Mouse (Mus musculus): ENCODE data around the gene Lax1. TPM values are rescaled to one million over a fixed set of nuclear protein-coding genes. Genes with fewer than 3 reads are reported as not detected.

Lax1 gene
- polyA plus RNA-seq, 1 experiment from 2014 or later = 0.38 TPM

DNA sequence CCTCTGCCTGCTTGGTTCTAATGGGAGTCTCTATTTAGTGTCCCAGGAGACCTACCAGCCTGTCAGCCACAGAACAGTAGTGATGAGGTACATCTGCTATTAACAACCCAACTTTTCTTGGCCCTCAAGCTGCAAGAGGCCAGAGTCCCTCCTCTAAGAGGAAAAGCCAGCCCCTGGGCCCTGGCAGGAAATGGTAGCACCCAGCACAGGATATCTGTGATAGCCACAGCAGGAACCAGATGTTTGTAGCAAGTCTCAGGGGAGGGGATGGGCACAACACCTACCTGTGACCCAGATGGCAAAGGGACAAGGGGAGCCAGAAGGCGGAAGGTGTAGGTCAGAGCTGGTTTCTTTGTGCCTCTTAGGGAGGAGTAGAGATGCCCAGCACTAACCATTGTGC lies 5.0 kb upstream of the Lax1 start:
- Histone ChIP-seq H3K27me3 (replicated peaks; ENCODE audit: control insufficient read depth, insufficient read depth, low read length) (no peaks in the 10 kb centered on the region), H3K9me3 (ENCODE audit: control insufficient read depth) (no peaks in the 10 kb centered on the region), H3K4me2 (replicated peaks; ENCODE audit: low read depth) (no peak overlapping the region), H3K4me1 (replicated peaks; ENCODE audit: control insufficient read depth, insufficient read depth, low read length) (peaks cover 13% of the 10 kb centered on the region), H3K4me3 (ENCODE audit: low read depth, low read length) (no peak overlapping the region), H3K36me3 (ENCODE audit: control insufficient read depth, insufficient read depth) (no peaks in the 10 kb centered on the region), H3K27ac (ENCODE audit: low read depth, low read length) (0 out of 2 replicates have a peak overlapping the region, but pooled peaks have one; percentile 35), H3K9ac (ENCODE audit: low read depth, low read length) (no peak overlapping the region)
- ATAC-seq = no peak
- TF ChIP-seq CTCF (IDR thresholded peaks at IDR 0.05; ENCODE audit: low read depth) = no peak
- WGBS = 93% methylated on average over 1 of the region's 1 CpGs

GRCm38 (mm10) chr1:133694301-133694700 lies 4.4 kb upstream of the Lax1 start:
- TF ChIP-seq CTCF (IDR thresholded peaks at IDR 0.05; ENCODE audit: low read depth) = no peak
- Histone ChIP-seq H3K27ac (ENCODE audit: low read depth, low read length) (peak overlapping the region; percentile 35; the same call in 1 of the 2 replicates), H3K27me3 (replicated peaks; ENCODE audit: control insufficient read depth, insufficient read depth, low read length) (no peaks in the 10 kb centered on the region), H3K36me3 (ENCODE audit: control insufficient read depth, insufficient read depth) (no peaks in the 10 kb centered on the region), H3K9ac (ENCODE audit: low read depth, low read length) (no peak overlapping the region), H3K4me3 (ENCODE audit: low read depth, low read length) (no peak overlapping the region), H3K4me1 (replicated peaks; ENCODE audit: control insufficient read depth, insufficient read depth, low read length) (peaks cover 13% of the 10 kb centered on the region), H3K4me2 (replicated peaks; ENCODE audit: low read depth) (no peak overlapping the region), H3K9me3 (ENCODE audit: control insufficient read depth) (no peaks in the 10 kb centered on the region)
- peak; percentile 85 for ATAC-seq
- 4% methylated on average over 1 of the region's 1 CpGs for WGBS

- Histone ChIP-seq H3K9me3 (ENCODE audit: control insufficient read depth) (no peaks in the 10 kb centered on the region), H3K27ac (ENCODE audit: low read depth, low read length) (no peak overlapping the region), H3K27me3 (replicated peaks; ENCODE audit: control insufficient read depth, insufficient read depth, low read length) (no peaks in the 10 kb centered on the region), H3K36me3 (ENCODE audit: control insufficient read depth, insufficient read depth) (no peaks in the 10 kb centered on the region), H3K4me1 (replicated peaks; ENCODE audit: control insufficient read depth, insufficient read depth, low read length) (peaks cover 13% of the 10 kb centered on the region), H3K4me3 (ENCODE audit: low read depth, low read length) (no peak overlapping the region), H3K9ac (ENCODE audit: low read depth, low read length) (no peak overlapping the region), H3K4me2 (replicated peaks; ENCODE audit: low read depth) (no peak overlapping the region)
- ATAC-seq = no peak
- WGBS = 70% methylated on average over 11 of the region's 11 CpGs
- no peak for TF ChIP-seq CTCF (IDR thresholded peaks at IDR 0.05; ENCODE audit: low read depth)
Measured at GRCm38 (mm10) chr1:133693536-133694114, 3.7 kb upstream of the Lax1 start.

DNA sequence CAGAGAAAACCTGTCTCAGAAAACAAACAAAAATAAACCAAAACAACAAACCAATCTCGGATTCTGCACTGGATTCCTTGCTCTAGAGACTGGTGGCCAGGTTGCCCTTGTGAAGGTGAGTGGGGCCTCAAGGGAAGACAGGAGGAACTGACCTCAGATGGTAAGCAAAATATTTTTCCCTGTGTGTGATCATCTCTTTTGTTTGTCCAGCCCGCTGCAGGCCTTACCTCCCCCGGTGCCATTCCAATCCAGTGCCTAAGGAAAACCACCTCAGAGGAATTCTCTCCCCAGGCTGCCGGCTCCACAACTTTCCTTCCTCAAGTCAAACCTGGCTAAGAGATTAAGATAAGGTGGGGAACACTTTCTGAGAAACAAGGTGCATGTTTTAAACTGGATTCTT lies 2.3 kb upstream of the Lax1 start:
- 38% methylated on average over 4 of the region's 4 CpGs for WGBS
- no peak for ATAC-seq
- Histone ChIP-seq H3K27me3 (replicated peaks; ENCODE audit: control insufficient read depth, insufficient read depth, low read length) (no peaks in the 10 kb centered on the region), H3K27ac (ENCODE audit: low read depth, low read length) (no peak overlapping the region), H3K9ac (ENCODE audit: low read depth, low read length) (no peak overlapping the region), H3K36me3 (ENCODE audit: control insufficient read depth, insufficient read depth) (no peaks in the 10 kb centered on the region), H3K4me2 (replicated peaks; ENCODE audit: low read depth) (no peak overlapping the region), H3K4me3 (ENCODE audit: low read depth, low read length) (no peak overlapping the region), H3K9me3 (ENCODE audit: control insufficient read depth) (no peaks in the 10 kb centered on the region), H3K4me1 (replicated peaks; ENCODE audit: control insufficient read depth, insufficient read depth, low read length) (peaks cover 13% of the 10 kb centered on the region)
- TF ChIP-seq CTCF (IDR thresholded peaks at IDR 0.05; ENCODE audit: low read depth) = no peak

GRCm38 (mm10) chr1:133691046-133691445 lies 1.1 kb upstream of the Lax1 start:
- Histone ChIP-seq H3K4me1 (replicated peaks; ENCODE audit: control insufficient read depth, insufficient read depth, low read length) (peaks cover 13% of the 10 kb centered on the region), H3K9me3 (ENCODE audit: control insufficient read depth) (no peaks in the 10 kb centered on the region), H3K27ac (ENCODE audit: low read depth, low read length) (no peak overlapping the region), H3K4me2 (replicated peaks; ENCODE audit: low read depth) (no peak overlapping the region), H3K36me3 (ENCODE audit: control insufficient read depth, insufficient read depth) (no peaks in the 10 kb centered on the region), H3K4me3 (ENCODE audit: low read depth, low read length) (no peak overlapping the region), H3K9ac (ENCODE audit: low read depth, low read length) (no peak overlapping the region), H3K27me3 (replicated peaks; ENCODE audit: control insufficient read depth, insufficient read depth, low read length) (no peaks in the 10 kb centered on the region)
- 93% methylated on average over 6 of the region's 6 CpGs for WGBS
- ATAC-seq = no peak
- no peak for TF ChIP-seq CTCF (IDR thresholded peaks at IDR 0.05; ENCODE audit: low read depth)

- Histone ChIP-seq H3K9me3 (ENCODE audit: control insufficient read depth) (no peaks in the 10 kb centered on the region), H3K4me1 (replicated peaks; ENCODE audit: control insufficient read depth, insufficient read depth, low read length) (no peaks in the 10 kb centered on the region), H3K9ac (ENCODE audit: low read depth, low read length) (no peak overlapping the region), H3K27ac (ENCODE audit: low read depth, low read length) (no peak overlapping the region), H3K4me3 (ENCODE audit: low read depth, low read length) (no peak overlapping the region), H3K4me2 (replicated peaks; ENCODE audit: low read depth) (no peak overlapping the region), H3K27me3 (replicated peaks; ENCODE audit: control insufficient read depth, insufficient read depth, low read length) (no peaks in the 10 kb centered on the region), H3K36me3 (ENCODE audit: control insufficient read depth, insufficient read depth) (no peaks in the 10 kb centered on the region)
- ATAC-seq = no peak
- WGBS = 65% methylated on average over 7 of the region's 7 CpGs
- TF ChIP-seq CTCF (IDR thresholded peaks at IDR 0.05; ENCODE audit: low read depth) = no peak
Measured at GRCm38 (mm10) chr1:133688301-133688700, 1.6 kb downstream of the Lax1 start.

All from intestine, postnatal 0 days (tissue).